Mouse (Mus musculus): ENCODE data around the gene Rhbg. TPM values are rescaled to one million over a fixed set of nuclear protein-coding genes. Genes with fewer than 3 reads are reported as not detected.

Rhbg gene
- total RNA-seq, 2 experiments from 2014 or later: not detected

Small RNA genes lying within 50 kb of the gene (microRNA-seq; reads per million reads assigned to microRNA genes)
- gene Gm25641 (0 reads per million in 2 experiments), gene Mir3093 (49.2 to 58.1 reads per million in 2 experiments), gene Mir9-1 (0 reads per million in 2 experiments)

Other genes starting within 250 kb of the Rhbg start
- 10 to 100 TPM; 22.6 to 24.1 TPM for gene Hapln2, start 227.1 kb downstream of the Rhbg start, total RNA-seq (2021)
- 10 to 100 TPM; 14.8 to 19.5 TPM for gene Gpatch4, start 211.6 kb downstream of the Rhbg start, total RNA-seq (2021)
- 10 to 100 TPM; 76.2 to 77.0 TPM for gene Naxe, start 196.2 kb downstream of the Rhbg start, total RNA-seq (2021)
- not detected for gene Ttc24, start 176.4 kb downstream of the Rhbg start, total RNA-seq (2021)
- gene Iqgap3, start 172.7 kb downstream of the Rhbg start, total RNA-seq (2021): under 1 TPM; 0.16 to 0.30 TPM
- 100 to 1,000 TPM; 210 to 213 TPM for gene Mef2d, start 112.3 kb downstream of the Rhbg start, total RNA-seq (2021)
- gene Gm38392, start 32.5 kb upstream of the Rhbg start, total RNA-seq (2021): under 1 TPM; 0.37 to 0.42 TPM
- 1 to 10 TPM; 2.9 to 4.6 TPM for gene Tsacc, start 42.3 kb upstream of the Rhbg start, total RNA-seq (2021)
- gene Cct3, start 42.4 kb upstream of the Rhbg start, total RNA-seq (2021): 100 to 1,000 TPM; 188 to 189 TPM
- 10 to 100 TPM; 85.6 to 87.3 TPM for gene Glmp, start 70.3 kb upstream of the Rhbg start, total RNA-seq (2021)
- gene Tmem79, start 81.4 kb upstream of the Rhbg start, total RNA-seq (2021): 1 to 10 TPM in 1 of 2 experiments, under 1 TPM in 1; 0.96 to 2.4 TPM
- 10 to 100 TPM; 80.1 to 81.7 TPM for gene Smg5, start 81.6 kb upstream of the Rhbg start, total RNA-seq (2021)
- 10 to 100 TPM in 1 of 2 experiments, 1 to 10 TPM in 1; 8.6 to 11.0 TPM for gene Paqr6, start 109.9 kb upstream of the Rhbg start, total RNA-seq (2021)
- gene Bglap3, start 118.0 kb upstream of the Rhbg start, total RNA-seq (2021): 1 to 10 TPM; 1.7 to 1.9 TPM
- 1 to 10 TPM in 1 of 2 experiments, not detected in 1; 2.0 TPM for gene Bglap2, start 124.0 kb upstream of the Rhbg start, total RNA-seq (2021)
- not detected for gene Bglap, start 129.8 kb upstream of the Rhbg start, total RNA-seq (2021)
- 1 to 10 TPM; 5.2 to 6.2 TPM for gene Pmf1, start 155.6 kb upstream of the Rhbg start, total RNA-seq (2021)
- 10 to 100 TPM; 77.0 to 78.9 TPM for gene Slc25a44, start 170.4 kb upstream of the Rhbg start, total RNA-seq (2021)
- gene Sema4a, start 206.5 kb upstream of the Rhbg start, total RNA-seq (2021): 10 to 100 TPM; 70.4 to 76.5 TPM

Data from left cerebral cortex, adult 18-20 months (tissue).